Mouse (Mus musculus): Measurements from ENCODE around the gene Filip1l. TPM values are rescaled to one million over a fixed set of nuclear protein-coding genes. Genes with fewer than 3 reads are reported as not detected.

The Filip1l gene
- polyA plus RNA-seq, 1 experiment from 2014 or later: 25.5 TPM

- 81% methylated on average over 5 of the region's 5 CpGs for WGBS
- Histone ChIP-seq H3K36me3 (0 out of 2 replicates have a peak, but pooled peaks cover 2% of the 10 kb centered on the region), H3K4me3 (replicated peaks) (no peak overlapping the region), H3K27me3 (no peaks in the 10 kb centered on the region), H3K27ac (no peak overlapping the region), H3K4me2 (no peak overlapping the region), H3K9ac (replicated peaks) (no peak overlapping the region), H3K9me3 (no peaks in the 10 kb centered on the region), H3K4me1 (replicated peaks) (peaks cover 34% of the 10 kb centered on the region)
- ATAC-seq (ENCODE audit: insufficient number of reproducible peaks, insufficient read depth, low FRiP score, low TSS enrichment, low read depth): no peak
These were observed 199.8 kb downstream of the Filip1l start for GRCm38 (mm10) chr16:57552709-57553108.

- Histone ChIP-seq H3K4me2 (no peak overlapping the region), H3K4me3 (replicated peaks) (no peak overlapping the region), H3K36me3 (0 out of 2 replicates have a peak, but pooled peaks cover 2% of the 10 kb centered on the region), H3K9me3 (no peaks in the 10 kb centered on the region), H3K27me3 (no peaks in the 10 kb centered on the region), H3K9ac (replicated peaks) (no peak overlapping the region), H3K27ac (no peak overlapping the region), H3K4me1 (replicated peaks) (peaks cover 31% of the 10 kb centered on the region)
- no peak for ATAC-seq (ENCODE audit: insufficient number of reproducible peaks, insufficient read depth, low FRiP score, low TSS enrichment, low read depth)
These were observed 200.3 kb downstream of the Filip1l start for GRCm38 (mm10) chr16:57553235-57553634.

- H3K27me3 ChIP-seq: no peaks in the 10 kb centered on the region
- no peak overlapping the region for H3K27ac ChIP-seq
- peaks cover 31% of the 10 kb centered on the region for H3K4me1 ChIP-seq (replicated peaks)
- H3K9me3 ChIP-seq: no peaks in the 10 kb centered on the region
- no peak overlapping the region for H3K4me3 ChIP-seq (replicated peaks)
- WGBS: 90% methylated on average over 6 of the region's 6 CpGs
- H3K36me3 ChIP-seq: 0 out of 2 replicates have a peak, but pooled peaks cover 2% of the 10 kb centered on the region
- no peak overlapping the region for H3K9ac ChIP-seq (replicated peaks)
- no peak for ATAC-seq (ENCODE audit: insufficient number of reproducible peaks, insufficient read depth, low FRiP score, low TSS enrichment, low read depth)
- H3K4me2 ChIP-seq: no peak overlapping the region
These were observed 202.1 kb downstream of the Filip1l start for GRCm38 (mm10) chr16:57554886-57555400.

GRCm38 (mm10) chr16:57555667-57556066, 202.8 kb downstream of the Filip1l start:
- Histone ChIP-seq H3K4me3 (replicated peaks) (no peak overlapping the region), H3K4me2 (no peak overlapping the region), H3K9ac (replicated peaks) (no peak overlapping the region), H3K27ac (no peak overlapping the region), H3K27me3 (no peaks in the 10 kb centered on the region), H3K4me1 (replicated peaks) (peaks cover 30% of the 10 kb centered on the region), H3K9me3 (no peaks in the 10 kb centered on the region), H3K36me3 (0 out of 2 replicates have a peak, but pooled peaks cover 2% of the 10 kb centered on the region)
- 82% methylated on average over 4 of the region's 4 CpGs for WGBS
- no peak for ATAC-seq (ENCODE audit: insufficient number of reproducible peaks, insufficient read depth, low FRiP score, low TSS enrichment, low read depth)

- no peak for ATAC-seq (ENCODE audit: insufficient number of reproducible peaks, insufficient read depth, low FRiP score, low TSS enrichment, low read depth)
- Histone ChIP-seq H3K4me3 (replicated peaks) (no peak overlapping the region), H3K27ac (no peak overlapping the region), H3K4me2 (no peak overlapping the region), H3K9ac (replicated peaks) (no peak overlapping the region), H3K27me3 (no peaks in the 10 kb centered on the region), H3K36me3 (0 out of 2 replicates have a peak, but pooled peaks cover 2% of the 10 kb centered on the region), H3K4me1 (replicated peaks) (peaks cover 27% of the 10 kb centered on the region), H3K9me3 (no peaks in the 10 kb centered on the region)
- WGBS: 95% methylated on average over 2 of the region's 2 CpGs
These were observed 203.4 kb downstream of the Filip1l start for GRCm38 (mm10) chr16:57556244-57556643.

- no peak for ATAC-seq (ENCODE audit: insufficient number of reproducible peaks, insufficient read depth, low FRiP score, low TSS enrichment, low read depth)
These were observed 205.4 kb downstream of the Filip1l start for GRCm38 (mm10) chr16:57558258-57558657.

GRCm38 (mm10) chr16:57560185-57560584, 207.3 kb downstream of the Filip1l start:
- no peak overlapping the region for H3K9ac ChIP-seq (replicated peaks)
- no peak overlapping the region for H3K27ac ChIP-seq
- ATAC-seq (ENCODE audit: insufficient number of reproducible peaks, insufficient read depth, low FRiP score, low TSS enrichment, low read depth): no peak
- 88% methylated on average over 1 of the region's 1 CpGs for WGBS
- H3K36me3 ChIP-seq: peaks cover 6% of the 10 kb centered on the region; the same call in 1 of the 2 replicates
- H3K4me2 ChIP-seq: no peak overlapping the region
- H3K27me3 ChIP-seq: no peaks in the 10 kb centered on the region
- H3K4me3 ChIP-seq (replicated peaks): no peak overlapping the region
- no peaks in the 10 kb centered on the region for H3K9me3 ChIP-seq
- H3K4me1 ChIP-seq (replicated peaks): peaks cover 6% of the 10 kb centered on the region; the same call in 1 of the 2 replicates

More at GRCm38 (mm10) chr16:57558258-57558657, 205.4 kb downstream of the Filip1l start:
- H3K4me2 ChIP-seq: no peak overlapping the region
- H3K27me3 ChIP-seq: no peaks in the 10 kb centered on the region
- peaks cover 9% of the 10 kb centered on the region; the same call in 1 of the 2 replicates for H3K36me3 ChIP-seq
- H3K9me3 ChIP-seq: no peaks in the 10 kb centered on the region
- WGBS: 86% methylated on average over 3 of the region's 3 CpGs
- no peak overlapping the region for H3K9ac ChIP-seq (replicated peaks)
- H3K27ac ChIP-seq: no peak overlapping the region
- no peak overlapping the region for H3K4me3 ChIP-seq (replicated peaks)
- peaks cover 11% of the 10 kb centered on the region; the same call in 1 of the 2 replicates for H3K4me1 ChIP-seq (replicated peaks)

- H3K27ac ChIP-seq: no peak overlapping the region
- WGBS: 75% methylated on average over 3 of the region's 3 CpGs
- H3K4me3 ChIP-seq (replicated peaks): no peak overlapping the region
- no peaks in the 10 kb centered on the region for H3K4me1 ChIP-seq (replicated peaks)
- peaks cover 6% of the 10 kb centered on the region; the same call in 1 of the 2 replicates for H3K36me3 ChIP-seq
- no peak overlapping the region for H3K9ac ChIP-seq (replicated peaks)
- H3K4me2 ChIP-seq: no peak overlapping the region
- H3K9me3 ChIP-seq: no peaks in the 10 kb centered on the region
- no peaks in the 10 kb centered on the region for H3K27me3 ChIP-seq
- ATAC-seq (ENCODE audit: insufficient number of reproducible peaks, insufficient read depth, low FRiP score, low TSS enrichment, low read depth): no peak
These were observed 210.6 kb downstream of the Filip1l start for GRCm38 (mm10) chr16:57563453-57563852.

GRCm38 (mm10) chr16:57564807-57565206, 211.9 kb downstream of the Filip1l start:
- H3K4me2 ChIP-seq: no peak overlapping the region
- no peak overlapping the region for H3K27ac ChIP-seq
- H3K9ac ChIP-seq (replicated peaks): no peak overlapping the region
- WGBS: 65% methylated on average over 1 of the region's 1 CpGs
- H3K9me3 ChIP-seq: no peaks in the 10 kb centered on the region
- H3K4me1 ChIP-seq (replicated peaks): no peaks in the 10 kb centered on the region
- H3K36me3 ChIP-seq: peaks cover 10% of the 10 kb centered on the region
- H3K27me3 ChIP-seq: no peaks in the 10 kb centered on the region
- no peak overlapping the region for H3K4me3 ChIP-seq (replicated peaks)
- ATAC-seq (ENCODE audit: insufficient number of reproducible peaks, insufficient read depth, low FRiP score, low TSS enrichment, low read depth): no peak

GRCm38 (mm10) chr16:57566215-57566614, 213.3 kb downstream of the Filip1l start:
- peaks cover 23% of the 10 kb centered on the region for H3K36me3 ChIP-seq
- H3K9ac ChIP-seq (replicated peaks): no peak overlapping the region
- H3K4me1 ChIP-seq (replicated peaks): no peaks in the 10 kb centered on the region
- H3K27me3 ChIP-seq: no peaks in the 10 kb centered on the region
- ATAC-seq (ENCODE audit: insufficient number of reproducible peaks, insufficient read depth, low FRiP score, low TSS enrichment, low read depth): no peak
- H3K4me3 ChIP-seq (replicated peaks): no peak overlapping the region
- H3K4me2 ChIP-seq: no peak overlapping the region
- H3K27ac ChIP-seq: no peak overlapping the region
- 79% methylated on average over 3 of the region's 3 CpGs for WGBS
- H3K9me3 ChIP-seq: no peaks in the 10 kb centered on the region

GRCm38 (mm10) chr16:57568648-57569404, 215.9 kb downstream of the Filip1l start:
- no peak overlapping the region for H3K4me2 ChIP-seq
- peaks cover 14% of the 10 kb centered on the region for H3K4me1 ChIP-seq (replicated peaks)
- no peak overlapping the region for H3K4me3 ChIP-seq (replicated peaks)
- no peaks in the 10 kb centered on the region for H3K9me3 ChIP-seq
- H3K36me3 ChIP-seq: peaks cover 29% of the 10 kb centered on the region
- no peak overlapping the region for H3K9ac ChIP-seq (replicated peaks)
- no peak for ATAC-seq (ENCODE audit: insufficient number of reproducible peaks, insufficient read depth, low FRiP score, low TSS enrichment, low read depth)
- H3K27ac ChIP-seq: no peak overlapping the region
- 93% methylated on average over 7 of the region's 7 CpGs for WGBS
- no peaks in the 10 kb centered on the region for H3K27me3 ChIP-seq

Data from limb, embryonic 12.5 days (tissue).